Comparison of ENCODE assay signal across 18 mouse cellular contexts in the genomic region with DNA sequence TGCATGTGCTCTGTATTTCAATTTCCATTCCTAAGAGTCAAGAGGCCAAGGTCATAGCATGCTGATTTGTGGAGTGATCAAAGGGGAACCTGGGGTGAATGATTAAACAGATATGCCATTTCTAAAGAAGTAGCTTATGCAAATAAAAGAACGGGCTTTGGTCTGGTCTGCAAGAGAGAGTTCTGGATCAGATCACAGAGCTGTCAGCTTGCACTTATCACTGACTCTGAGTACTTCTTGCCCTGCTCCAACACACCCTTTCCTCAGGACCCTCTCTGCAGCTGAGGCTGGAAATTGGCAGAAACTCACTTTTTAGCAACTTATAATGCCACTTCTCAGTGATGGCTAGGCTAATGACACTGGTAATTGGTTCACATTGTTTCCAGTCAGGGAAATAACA.
A peak's percentile ranks its signal among the peaks of the same experiment; 100 is the strongest.
DNase-seq lines count a peak whose midpoint lies in the region; ATAC-seq and TF ChIP-seq lines count a peak whose summit lies in the region.
"Had no signal": no experiment of that assay in that cellular context is flagged by ENCODE, and none has a peak within 500 bp of the region (broad histone marks: within the 10 kb centered on the region; RNA-seq: fewer than 3 reads in every experiment).

No protein-coding gene starts in this region.

- no peak overlapping the region for H3K27ac ChIP-seq in intestine, embryonic 14.5 days (ENCODE audit: low read depth)
- H3K27ac ChIP-seq in intestine, postnatal 0 days (ENCODE audit: low read depth, low read length), result no peak overlapping the region
- H3K27ac ChIP-seq in intestine, embryonic 16.5 days (ENCODE audit: low read length), result no peak overlapping the region
- H3K27ac ChIP-seq: hindbrain, embryonic 10.5 days; limb, embryonic 12.5 days had no signal

- H3K4me3 ChIP-seq in intestine, embryonic 14.5 days (ENCODE audit: low read depth, low read length), result no peak overlapping the region
- no peak overlapping the region for H3K4me3 ChIP-seq in intestine, postnatal 0 days (ENCODE audit: low read depth, low read length)
- no peak overlapping the region for H3K4me3 ChIP-seq in intestine, embryonic 16.5 days (ENCODE audit: low read length)
- H3K4me3 ChIP-seq in lung, adult 2 months (replicated peaks; ENCODE audit: extremely low read depth, low read depth, low read length), result no peak overlapping the region
- H3K4me3 ChIP-seq: hindbrain, embryonic 10.5 days; limb, embryonic 12.5 days had no signal

- TF ChIP-seq POLR2A in lung, adult 2 months (IDR thresholded peaks at IDR 0.05; ENCODE audit: borderline replicate concordance, extremely low read depth, low read depth, low read length), result no peak

- no peaks in the 10 kb centered on the region for H3K36me3 ChIP-seq in intestine, embryonic 14.5 days (ENCODE audit: control insufficient read depth, insufficient read depth, low read length)
- H3K36me3 ChIP-seq in intestine, postnatal 0 days (ENCODE audit: control insufficient read depth, insufficient read depth), result no peaks in the 10 kb centered on the region
- no peaks in the 10 kb centered on the region for H3K36me3 ChIP-seq in intestine, embryonic 16.5 days (ENCODE audit: control insufficient read depth, insufficient read depth, low read length)
- H3K36me3 ChIP-seq: G1E; hindbrain, embryonic 10.5 days; limb, embryonic 12.5 days had no signal

- H3K9ac ChIP-seq in intestine, embryonic 14.5 days (ENCODE audit: low read length), result no peak overlapping the region
- no peak overlapping the region for H3K9ac ChIP-seq in intestine, postnatal 0 days (ENCODE audit: low read depth, low read length)
- H3K9ac ChIP-seq in intestine, embryonic 16.5 days (ENCODE audit: low read depth, low read length), result no peak overlapping the region
- H3K9ac ChIP-seq: limb, embryonic 12.5 days had no signal

- H3K9me3 ChIP-seq in intestine, embryonic 14.5 days (ENCODE audit: control insufficient read depth, low read length), result no peaks in the 10 kb centered on the region
- H3K9me3 ChIP-seq in intestine, postnatal 0 days (ENCODE audit: control insufficient read depth), result no peaks in the 10 kb centered on the region
- H3K9me3 ChIP-seq in intestine, embryonic 16.5 days (ENCODE audit: control insufficient read depth, low read length), result no peaks in the 10 kb centered on the region
- H3K9me3 ChIP-seq: hindbrain, embryonic 10.5 days; limb, embryonic 12.5 days had no signal

- WGBS in intestine, embryonic 14.5 days, result 9% methylated on average over 1 of the region's 1 CpGs
- WGBS in intestine, postnatal 0 days, result 15% methylated on average over 1 of the region's 1 CpGs
- 12% methylated on average over 1 of the region's 1 CpGs for WGBS in intestine, embryonic 16.5 days
- WGBS in lung, adult 2 months, result 25% methylated on average over 1 of the region's 1 CpGs

- no peak overlapping the region for H3K4me2 ChIP-seq in intestine, embryonic 14.5 days (ENCODE audit: low read length)
- H3K4me2 ChIP-seq in intestine, postnatal 0 days (replicated peaks; ENCODE audit: low read depth), result no peak overlapping the region
- H3K4me2 ChIP-seq in intestine, embryonic 16.5 days (ENCODE audit: low read depth, low read length), result no peak overlapping the region
- H3K4me2 ChIP-seq: limb, embryonic 12.5 days had no signal

- TF ChIP-seq CTCF in intestine, postnatal 0 days (IDR thresholded peaks at IDR 0.05; ENCODE audit: low read depth), result no peak
- no peak for TF ChIP-seq CTCF in lung, adult 2 months (IDR thresholded peaks at IDR 0.05; ENCODE audit: insufficient read depth, low read length)

- no peaks in the 10 kb centered on the region; the same call in 1 of the 2 replicates for H3K4me1 ChIP-seq in intestine, embryonic 14.5 days (replicated peaks; ENCODE audit: control insufficient read depth, insufficient read depth, low read length)
- no peaks in the 10 kb centered on the region for H3K4me1 ChIP-seq in intestine, postnatal 0 days (replicated peaks; ENCODE audit: control insufficient read depth, insufficient read depth, low read length)
- peaks cover 6% of the 10 kb centered on the region; the same call in 1 of the 2 replicates for H3K4me1 ChIP-seq in intestine, embryonic 16.5 days (ENCODE audit: control insufficient read depth, insufficient read depth, low read length)
- no peaks in the 10 kb centered on the region for H3K4me1 ChIP-seq in lung, adult 2 months (ENCODE audit: control insufficient read depth, insufficient read depth, low read length)
- H3K4me1 ChIP-seq: limb, embryonic 12.5 days had no signal

- no peak for DNase-seq in intestine, embryonic 14.5 days (ENCODE audit: low spot score)
- DNase-seq in ES-CJ7 (ENCODE audit: low read depth, low spot score), result peak; percentile 31
- DNase-seq in embryo, embryonic 10.5 days (ENCODE audit: low spot score), result peak; percentile 31
- no peak for DNase-seq in cerebellum, postnatal 4 days (ENCODE audit: low spot score in 2 of 2)
- DNase-seq in lung, adult 2 months, result no peak
- no peak for DNase-seq in gastrocnemius, postnatal 25 days
- DNase-seq: B cell, adult 2 months; cerebellum, adult 2 months; kidney, adult 18-20 months; layer of hippocampus, postnatal 36 days; lung, postnatal 14 days; right cerebral cortex, postnatal 25 days; thymus, adult 2 months had no signal

- peak; percentile 70 for ATAC-seq in intestine, embryonic 14.5 days (replicated peaks; ENCODE audit: low FRiP score, low TSS enrichment, low read depth)
- ATAC-seq in intestine, postnatal 0 days, result no peak
- ATAC-seq in intestine, embryonic 16.5 days, result peak; percentile 60; the same call in 1 of the 2 replicates

- no peaks in the 10 kb centered on the region for H3K27me3 ChIP-seq in intestine, embryonic 14.5 days (replicated peaks; ENCODE audit: control insufficient read depth, insufficient read depth, low read length)
- no peaks in the 10 kb centered on the region for H3K27me3 ChIP-seq in intestine, postnatal 0 days (replicated peaks; ENCODE audit: control insufficient read depth, insufficient read depth, low read length)
- H3K27me3 ChIP-seq in intestine, embryonic 16.5 days (replicated peaks; ENCODE audit: control insufficient read depth, insufficient read depth, low read length), result no peaks in the 10 kb centered on the region
- H3K27me3 ChIP-seq: limb, embryonic 12.5 days had no signal

Comparison
In these comparisons a context has a peak if more than half of its experiments do, and no peak if none do; other contexts are left out.
1. DNase-seq: peak in ES-CJ7 (single experiment) and embryo, embryonic 10.5 days (single experiment); none in intestine, embryonic 14.5 days (single experiment), cerebellum, postnatal 4 days (0 of 2), lung, adult 2 months (single experiment) and gastrocnemius, postnatal 25 days (single experiment).